Mouse (Mus musculus) embryonic fibroblast, embryonic 13.5 days (primary cell): Measurements from ENCODE around the gene Elob.

Experiments
- CTCF ChIP-seq: IDR thresholded peaks from 2 replicates; pipeline ENCODE4 v1.5.1; 2011; ENCODE audit warnings: mild to moderate bottlenecking, control low read depth, low read length, moderate library complexity, borderline replicate concordance; ENCODE audit not compliant: insufficient read depth
- POLR2A ChIP-seq: IDR thresholded peaks from 2 replicates; pipeline ENCODE4 v1.6.1; 2011; ENCODE audit warnings: low read depth, mild to moderate bottlenecking, control low read depth, low read length, moderate library complexity

DNA sequence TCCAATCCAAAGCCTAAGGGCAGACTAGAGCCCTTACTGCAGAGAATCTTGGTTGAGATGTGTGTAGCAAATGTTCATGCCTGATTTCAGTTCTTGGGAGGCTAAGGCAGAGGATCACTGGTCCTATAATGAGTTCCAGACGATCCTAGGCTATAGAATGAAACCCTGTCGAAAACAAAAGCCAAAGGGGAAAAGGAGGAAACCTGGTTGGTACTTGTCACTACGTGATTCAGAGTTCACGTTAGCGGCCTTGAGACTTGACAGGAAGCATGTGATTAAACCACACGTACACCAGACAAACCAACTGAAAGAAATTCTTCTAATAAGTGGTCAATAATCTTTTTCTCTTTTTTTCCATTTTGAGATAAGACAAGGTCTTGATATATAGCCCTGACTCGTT lies 31.6 kb downstream of the Elob start:
- no peak for TF ChIP-seq CTCF
- no peak for TF ChIP-seq POLR2A
